ENCODE assay signal across 10 mouse cellular contexts in the genomic region with DNA sequence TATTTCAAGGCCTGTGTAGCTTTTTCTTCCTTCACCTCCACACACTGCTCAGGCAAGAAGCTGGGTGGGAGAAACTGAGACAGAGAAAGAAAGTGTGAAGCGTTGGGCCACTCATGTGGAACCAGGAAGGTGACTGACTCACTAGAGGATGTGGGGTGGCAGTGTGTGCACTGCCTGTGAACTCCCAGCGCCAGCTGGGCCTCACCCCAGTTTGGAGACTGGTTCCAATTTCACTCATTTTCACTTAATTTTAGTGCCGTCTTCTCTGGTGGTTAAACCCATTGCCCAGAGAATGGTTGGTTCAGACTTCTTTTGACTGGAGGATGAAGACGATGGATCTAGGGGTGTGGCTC.
A peak's percentile ranks its signal among the peaks of the same experiment; 100 is the strongest.
DNase-seq lines count a peak whose midpoint lies in the region; ATAC-seq and TF ChIP-seq lines count a peak whose summit lies in the region.
"Had no signal": no experiment of that assay in that cellular context is flagged by ENCODE, and none has a peak within 500 bp of the region (broad histone marks: within the 10 kb centered on the region; RNA-seq: fewer than 3 reads in every experiment).

No protein-coding gene starts in this region.

- no peak for TF ChIP-seq POLR2A in lung, adult 2 months (IDR thresholded peaks at IDR 0.05; ENCODE audit: borderline replicate concordance, extremely low read depth, low read depth, low read length)

- 69% methylated on average over 4 of the region's 4 CpGs for WGBS in lung, adult 2 months
- WGBS in forebrain, embryonic 16.5 days, result 87% methylated on average over 4 of the region's 4 CpGs

- DNase-seq in lung, adult 2 months, result peak; percentile 47
- no peak for DNase-seq in lung, postnatal 14 days
- peak; percentile 17 to 20 for DNase-seq in thymus, postnatal 10 days (ENCODE audit: low spot score in 2 of 2)
- no peak for DNase-seq in thymus, postnatal 36 days
- peak; percentile 51 for DNase-seq in thymus, postnatal 14 days
- no peak for DNase-seq in kidney, postnatal 4 days

- H3K9me3 ChIP-seq in forebrain, embryonic 16.5 days (ENCODE audit: control insufficient read depth, low read length), result no peaks in the 10 kb centered on the region

- H3K4me1 ChIP-seq in lung, adult 2 months (ENCODE audit: control insufficient read depth, insufficient read depth, low read length), result peaks cover 4% of the 10 kb centered on the region
- H3K4me1 ChIP-seq in forebrain, embryonic 16.5 days (replicated peaks; ENCODE audit: control insufficient read depth, insufficient read depth, low read length), result peaks cover 5% of the 10 kb centered on the region; the same call in 1 of the 2 replicates

- no peak for TF ChIP-seq CTCF in lung, adult 2 months (IDR thresholded peaks at IDR 0.05; ENCODE audit: insufficient read depth, low read length)

- no peaks in the 10 kb centered on the region for H3K27me3 ChIP-seq in forebrain, embryonic 16.5 days (replicated peaks; ENCODE audit: control insufficient read depth, insufficient read depth, low read length)

- no peak overlapping the region for H3K4me2 ChIP-seq in forebrain, embryonic 16.5 days (ENCODE audit: low read length)
- H3K4me2 ChIP-seq: hindbrain, embryonic 14.5 days; liver, embryonic 11.5 days had no signal

- H3K27ac ChIP-seq in forebrain, embryonic 16.5 days (ENCODE audit: low read length), result no peak overlapping the region
- H3K27ac ChIP-seq: hindbrain, embryonic 14.5 days had no signal

- H3K36me3 ChIP-seq in forebrain, embryonic 16.5 days (ENCODE audit: control insufficient read depth, insufficient read depth), result no peaks in the 10 kb centered on the region

- no peak overlapping the region for H3K4me3 ChIP-seq in lung, adult 2 months (replicated peaks; ENCODE audit: extremely low read depth, low read depth, low read length)
- H3K4me3 ChIP-seq in forebrain, embryonic 16.5 days (replicated peaks; ENCODE audit: low read length), result no peak overlapping the region

- ATAC-seq in granulocyte monocyte progenitor cell, adult 5-6 weeks (replicated peaks; ENCODE audit: poor library complexity, severe bottlenecking), result peak; percentile 57
- no peak for ATAC-seq in forebrain, embryonic 16.5 days

- H3K9ac ChIP-seq in forebrain, embryonic 16.5 days (replicated peaks; ENCODE audit: low read depth, low read length), result no peak overlapping the region
- H3K9ac ChIP-seq: hindbrain, embryonic 14.5 days had no signal

Comparison
In these comparisons a context has a peak if more than half of its experiments do, and no peak if none do; other contexts are left out.
1. DNase-seq: peak in lung, adult 2 months (single experiment), thymus, postnatal 10 days (2 of 2) and thymus, postnatal 14 days (single experiment); none in lung, postnatal 14 days (single experiment), thymus, postnatal 36 days (0 of 2) and kidney, postnatal 4 days (0 of 2).